Mouse (Mus musculus) Muller cell, postnatal 12 days (primary cell): ENCODE results near the gene Smyd3.

Source experiments
- DNase-seq: peaks from one replicate; pipeline ENCODE4 v3.0.0-alpha.2; 2015; ENCODE audit errors: inconsistent ontology term

Smyd3 gene

GRCm38 (mm10) chr1:179384296-179384695 is 133.5 kb downstream of the Smyd3 start:
- DNase-seq, result no peak

GRCm38 (mm10) chr1:179378102-179378501 is 139.7 kb downstream of the Smyd3 start:
- no peak for DNase-seq

GRCm38 (mm10) chr1:179374987-179375386 is 142.9 kb downstream of the Smyd3 start:
- DNase-seq, result no peak

GRCm38 (mm10) chr1:179373911-179374310 is 143.9 kb downstream of the Smyd3 start:
- DNase-seq, result no peak

- no peak for DNase-seq
Observed at GRCm38 (mm10) chr1:179371191-179371590, 146.7 kb downstream of the Smyd3 start.

GRCm38 (mm10) chr1:179368426-179369010 is 149.3 kb downstream of the Smyd3 start:
- no peak for DNase-seq

- no peak for DNase-seq
Observed at GRCm38 (mm10) chr1:179361481-179362466, 156.1 kb downstream of the Smyd3 start.

- DNase-seq, result no peak
Observed at GRCm38 (mm10) chr1:179357111-179357510, 160.7 kb downstream of the Smyd3 start.

GRCm38 (mm10) chr1:179354250-179354649 is 163.6 kb downstream of the Smyd3 start:
- no peak for DNase-seq

- no peak for DNase-seq
Observed at GRCm38 (mm10) chr1:179345318-179345925, 172.4 kb downstream of the Smyd3 start.

GRCm38 (mm10) chr1:179343426-179343825 is 174.4 kb downstream of the Smyd3 start:
- peak; percentile 34 for DNase-seq

GRCm38 (mm10) chr1:179341589-179341988 is 176.3 kb downstream of the Smyd3 start:
- no peak for DNase-seq

GRCm38 (mm10) chr1:179339066-179339465 is 178.8 kb downstream of the Smyd3 start:
- DNase-seq, result no peak

GRCm38 (mm10) chr1:179337529-179337928 is 180.3 kb downstream of the Smyd3 start:
- DNase-seq, result no peak

GRCm38 (mm10) chr1:179326965-179327308 is 190.9 kb downstream of the Smyd3 start:
- DNase-seq, result no peak

- no peak for DNase-seq
Observed at GRCm38 (mm10) chr1:179326262-179326964, 191.4 kb downstream of the Smyd3 start.

- no peak for DNase-seq
Observed at GRCm38 (mm10) chr1:179324271-179324670, 193.6 kb downstream of the Smyd3 start.

GRCm38 (mm10) chr1:179313618-179314017 is 204.2 kb downstream of the Smyd3 start:
- peak; percentile 1 for DNase-seq

- no peak for DNase-seq
Observed at GRCm38 (mm10) chr1:179309487-179309886, 208.4 kb downstream of the Smyd3 start.

GRCm38 (mm10) chr1:179302446-179303230 is 215.2 kb downstream of the Smyd3 start:
- DNase-seq, result no peak

GRCm38 (mm10) chr1:179295626-179296025 is 222.2 kb downstream of the Smyd3 start:
- DNase-seq, result no peak
